Mouse (Mus musculus) urinary bladder, adult 2 months (tissue): ENCODE results near the gene Usp5. TPM values are rescaled to one million over a fixed set of nuclear protein-coding genes. Genes with fewer than 3 reads are reported as not detected.
"Not testable (repeated sequence)": the region's sequence is repeated elsewhere in the genome, so short reads cannot be mapped to it uniquely, and the experiment has no call there.

Experiments used
- DNase-seq: peaks from one replicate; pipeline ENCODE4 v3.0.0; 2022; ENCODE audit warnings: low spot score
- polyA plus RNA-seq: library from polyadenylated mRNA; depleted of rRNA; stranded (reverse); fragments of >200 nt; gene quantifications from 2 replicates; pipeline ENCODE4 v1.2.3, GENCODE M21; 2012

Usp5 gene
- polyA plus RNA-seq, 1 experiment: 73.6 TPM

- no peak for DNase-seq
Observed at GRCm38 (mm10) chr6:124840241-124841167, 11.2 kb upstream of the Usp5 start, which contains the start of gene Gnb3. Gene Gnb3 (minus strand): TSS chr6:124840275.

GRCm38 (mm10) chr6:124839805-124840204, 10.5 kb upstream of the Usp5 start:
- DNase-seq: no peak

- DNase-seq: no peak
Observed at GRCm38 (mm10) chr6:124836411-124836810, 7.1 kb upstream of the Usp5 start.

DNA sequence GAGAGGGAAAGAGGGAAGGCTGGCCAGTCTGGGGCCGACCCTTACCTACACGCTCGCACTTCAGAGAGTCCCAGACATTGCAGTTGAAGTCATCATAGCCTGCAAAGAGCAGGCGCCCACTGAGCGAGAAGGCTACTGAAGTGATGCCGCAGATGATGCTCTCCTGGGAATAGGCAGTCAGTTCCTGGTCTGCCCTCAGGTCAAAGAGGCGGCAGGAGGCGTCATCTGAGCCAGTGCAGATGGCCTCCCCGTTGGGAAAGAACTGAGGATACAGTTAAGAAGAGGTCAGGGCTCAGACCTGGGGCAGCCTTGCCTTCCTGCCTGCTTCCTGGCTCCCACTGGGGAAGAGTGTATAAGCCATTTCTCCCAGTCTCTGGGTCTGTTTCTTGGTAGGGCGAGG, 6.2 kb upstream of the Usp5 start:
- DNase-seq: no peak

DNA sequence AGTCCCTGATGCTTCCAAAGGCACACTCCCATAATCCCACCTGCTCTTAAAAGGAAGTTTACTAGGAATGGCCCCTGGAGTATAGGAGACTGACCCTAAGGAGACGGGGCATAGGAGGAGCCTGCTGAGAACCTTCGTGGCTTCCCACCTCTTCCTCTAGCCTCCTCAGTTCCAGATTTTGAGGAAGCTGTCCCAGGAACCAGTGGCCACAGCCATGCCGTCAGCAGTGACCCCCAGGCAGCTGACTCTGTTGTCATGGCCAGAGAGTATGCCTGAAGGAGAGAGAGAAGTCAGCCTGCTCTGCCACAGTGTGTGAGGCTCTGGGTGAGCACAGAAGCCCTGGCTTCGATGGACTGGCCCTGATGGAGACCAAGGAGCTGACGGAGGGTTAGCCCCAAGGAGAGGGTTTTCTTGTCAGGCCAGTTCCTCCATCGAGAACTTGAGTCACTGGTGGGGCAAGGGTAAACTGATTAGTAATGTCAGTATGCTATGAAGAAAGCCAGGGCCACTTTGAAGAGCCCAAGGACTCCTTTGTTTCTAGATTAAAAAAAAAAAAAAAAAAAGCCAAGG, 5.3 kb upstream of the Usp5 start:
- DNase-seq: no peak

DNA sequence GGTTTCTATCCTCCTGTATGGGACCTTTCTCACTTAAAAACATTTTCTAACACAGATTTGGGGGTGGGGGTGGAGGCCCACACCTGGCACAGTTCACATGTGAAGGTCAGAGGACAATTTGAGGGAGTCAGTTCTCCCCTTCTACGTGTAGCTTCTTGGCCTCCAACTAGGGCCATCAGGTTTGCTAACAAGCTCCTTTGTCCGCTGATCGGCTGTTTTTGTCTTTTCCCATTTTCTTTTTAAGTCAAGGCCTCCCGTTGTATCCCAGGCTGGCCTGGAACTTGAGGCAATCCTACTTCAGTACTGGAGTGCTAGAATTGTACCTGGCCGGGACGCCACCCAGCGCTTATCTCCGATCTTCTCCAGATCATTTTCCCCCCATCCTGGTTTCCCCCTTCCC, 2.4 kb upstream of the Usp5 start:
- no peak for DNase-seq

GRCm38 (mm10) chr6:124831199-124831598, 1.9 kb upstream of the Usp5 start:
- not testable (repeated sequence) for DNase-seq

DNA sequence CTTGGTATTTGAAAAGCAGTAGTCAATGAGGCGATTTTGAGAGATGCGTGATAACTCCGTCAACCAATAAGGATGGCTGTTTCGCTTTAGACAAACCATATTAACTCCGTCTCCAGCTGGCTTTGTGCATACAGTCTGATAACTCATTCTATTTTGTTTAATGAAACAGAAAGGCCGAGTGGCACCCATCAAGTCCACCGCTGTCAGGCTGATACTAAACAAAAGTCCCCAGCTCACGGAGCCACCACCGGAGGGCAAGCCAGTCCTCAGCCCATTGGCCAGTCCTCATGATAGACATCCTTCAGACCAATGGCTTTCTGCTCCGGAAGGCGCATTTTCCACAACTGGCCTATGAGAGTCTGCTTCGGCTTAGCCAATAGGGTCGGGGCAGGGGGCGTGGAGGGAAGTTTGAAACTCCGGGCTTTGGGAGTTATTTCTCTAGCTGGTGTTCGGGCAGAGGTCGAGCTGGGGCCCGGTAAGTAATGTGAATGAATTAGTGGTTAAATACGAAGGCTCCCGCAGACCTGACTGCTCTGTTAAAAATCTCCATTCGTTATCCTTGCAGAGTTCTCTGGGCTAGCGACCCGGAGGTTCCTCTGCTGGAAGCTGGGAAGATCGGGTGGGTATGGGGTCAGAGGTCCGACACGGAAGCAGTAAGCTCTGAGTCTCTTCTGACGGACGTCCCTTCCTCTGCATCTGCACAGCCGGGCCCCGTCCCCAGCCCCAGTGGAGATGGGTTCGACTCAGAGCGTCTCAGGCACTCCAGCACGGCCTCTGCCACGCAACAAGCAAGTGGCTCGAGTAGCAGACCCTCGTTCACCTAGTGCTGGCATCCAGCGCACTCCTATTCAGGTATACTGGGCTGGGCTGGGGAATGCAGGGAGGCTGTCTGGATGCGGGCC, 766 bp upstream of the Usp5 start:
- DNase-seq: peak; percentile 80

DNA sequence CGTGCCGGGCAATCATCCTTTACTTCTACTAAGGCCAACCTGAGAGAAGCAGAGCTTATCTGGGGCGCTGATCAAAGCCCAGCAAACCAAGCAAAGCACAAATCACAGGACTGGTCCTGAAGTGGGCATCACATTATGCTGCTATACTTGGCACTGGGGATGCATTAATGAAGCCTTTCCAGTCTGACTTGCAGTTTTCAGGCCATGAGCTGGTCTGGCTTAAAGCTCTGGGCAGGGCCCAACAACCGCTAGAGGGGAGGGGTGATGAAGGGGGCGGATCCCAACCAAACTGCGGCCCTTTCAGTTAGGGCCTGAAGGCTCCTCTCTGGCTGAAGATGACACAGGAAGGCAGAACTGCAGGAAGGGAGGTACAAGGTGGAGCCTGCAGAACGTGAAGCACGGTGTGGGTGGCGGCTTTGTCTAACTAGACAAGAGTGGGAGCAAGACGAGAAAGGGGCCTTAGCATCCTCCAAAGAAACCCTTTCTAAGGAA, 1.1 kb downstream of the Usp5 start:
- no peak for DNase-seq

- no peak for DNase-seq
Observed at GRCm38 (mm10) chr6:124822049-124822448, 7.2 kb downstream of the Usp5 start.

DNA sequence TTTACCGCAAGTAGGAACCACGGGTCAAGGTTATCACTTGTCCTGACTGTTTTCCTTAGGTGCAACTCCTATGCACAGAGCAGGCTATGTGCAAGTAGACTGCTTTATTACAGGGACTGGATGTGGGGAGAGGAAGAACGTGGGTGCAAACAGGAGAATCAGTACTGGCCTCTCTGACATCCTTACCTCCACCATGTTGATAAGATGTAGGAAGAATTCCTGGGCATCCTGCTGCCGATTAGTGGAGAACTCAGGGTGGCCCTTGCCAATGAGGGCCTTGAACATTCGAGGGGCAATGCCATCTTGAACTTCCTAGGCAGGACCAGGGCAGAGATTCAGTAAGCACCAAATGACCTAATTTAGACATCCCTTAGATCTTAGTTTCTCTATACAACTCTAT, 8.4 kb downstream of the Usp5 start:
- DNase-seq: no peak

- no peak for DNase-seq
Observed at GRCm38 (mm10) chr6:124817971-124818370, 11.3 kb downstream of the Usp5 start.

GRCm38 (mm10) chr6:124817563-124817962, 11.7 kb downstream of the Usp5 start:
- no peak for DNase-seq

GRCm38 (mm10) chr6:124817125-124817524, 12.2 kb downstream of the Usp5 start:
- DNase-seq: no peak

DNA sequence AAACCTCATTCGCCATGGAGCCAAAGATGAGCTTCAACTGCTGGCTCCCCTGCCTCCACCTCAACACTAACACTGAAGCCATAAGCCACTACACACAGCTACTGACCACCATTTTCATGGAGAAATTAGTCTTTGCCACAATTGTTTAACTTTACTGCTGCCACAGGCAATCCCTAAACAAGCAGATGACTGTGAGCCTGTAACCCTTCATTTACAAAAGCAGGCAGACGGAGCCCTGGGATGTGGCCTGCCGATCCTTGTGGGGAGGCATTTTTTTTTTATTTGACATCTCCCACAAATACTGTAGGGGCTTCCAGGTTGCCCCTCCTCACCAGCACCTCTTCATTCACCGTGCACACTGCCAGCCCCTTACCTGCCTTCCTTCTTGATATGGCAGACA, 12.7 kb downstream of the Usp5 start:
- no peak for DNase-seq

- DNase-seq: peak; percentile 19
Observed at GRCm38 (mm10) chr6:124814858-124815774, 14.2 kb downstream of the Usp5 start.

- no peak for DNase-seq
Observed at GRCm38 (mm10) chr6:124814448-124814847, 14.8 kb downstream of the Usp5 start.

DNA sequence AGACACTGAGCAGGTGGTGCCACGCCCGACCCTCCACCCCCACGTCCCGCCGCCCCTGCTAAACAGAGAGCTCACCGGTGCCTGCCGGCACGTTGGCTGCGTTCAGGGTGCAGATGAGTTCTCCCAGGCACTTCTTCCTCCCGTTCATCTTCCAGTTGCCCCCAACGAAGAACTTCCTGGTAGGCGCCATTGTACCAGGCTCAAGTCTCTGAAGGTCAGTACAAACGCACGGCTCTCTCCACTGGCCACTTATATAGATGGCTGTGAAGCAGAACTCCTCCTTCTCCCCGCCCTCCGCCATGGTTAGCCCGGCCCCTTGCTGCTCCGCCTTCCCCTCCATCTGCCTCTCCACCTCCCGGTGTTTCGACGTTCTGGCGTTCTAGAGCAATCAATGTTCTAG, 15.4 kb downstream of the Usp5 start, which contains the start of gene Tpi1:
TSS of gene Tpi1 (minus strand) at position 364 of the 400 bp plus-strand sequence.
- peak; percentile 76 for DNase-seq

DNA sequence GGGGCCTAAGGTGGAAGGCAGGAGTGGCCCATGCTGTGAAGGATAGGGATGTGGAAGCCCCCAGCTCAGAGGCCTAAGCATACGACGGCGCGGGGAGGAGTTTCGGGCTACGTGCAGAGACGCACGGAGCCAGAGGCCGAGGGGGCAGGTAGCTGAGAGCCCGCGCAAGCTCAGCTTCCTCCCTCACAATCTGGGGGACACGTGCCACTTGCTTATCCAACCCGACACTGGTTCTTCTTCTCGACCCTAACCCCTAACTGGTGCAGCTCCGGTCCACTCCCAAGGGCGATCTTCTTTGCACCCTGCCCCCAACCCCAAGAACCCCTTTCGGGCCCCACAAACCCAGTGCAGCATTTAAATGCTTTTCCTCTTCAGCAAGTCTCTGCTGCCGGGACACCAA, 15.8 kb downstream of the Usp5 start:
- DNase-seq: peak; percentile 44

DNA sequence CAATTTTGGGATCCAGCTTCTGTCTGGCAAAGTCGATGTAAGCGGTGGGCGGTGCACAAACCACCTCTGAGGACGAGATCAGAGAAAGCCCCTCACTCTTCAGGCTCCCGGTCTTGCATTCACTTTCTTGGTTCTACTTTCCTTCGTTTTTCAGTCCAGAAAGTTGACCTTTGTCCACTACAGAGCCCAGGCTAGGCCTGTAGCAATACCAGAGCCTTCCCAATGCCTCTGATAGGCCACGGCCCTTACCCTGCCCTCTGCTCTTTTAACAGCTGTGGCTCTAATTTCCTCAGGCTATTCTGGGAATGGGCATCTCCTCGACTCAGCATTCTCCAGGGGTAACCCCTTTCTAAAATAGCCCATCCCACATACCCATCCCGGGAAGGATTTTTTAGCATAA, 16.4 kb downstream of the Usp5 start:
- no peak for DNase-seq
